Mouse (Mus musculus) liver, embryonic 15.5 days (tissue): ENCODE data around the gene Ldhc. TPM values are rescaled to one million over a fixed set of nuclear protein-coding genes. Genes with fewer than 3 reads are reported as not detected.
A peak's percentile ranks its signal among the peaks of the same experiment; 100 is the strongest.

ENCODE experiments used
- ATAC-seq: fragments of 200-750 bp; cut with Nextera tagmentation; 2 replicates; pipeline ENCODE4 v1.8.0; 2017; ENCODE audit warnings: moderate number of reproducible peaks, mild to moderate bottlenecking, moderate library complexity; ENCODE audit not compliant: insufficient read depth
- H3K27ac ChIP-seq: fragments of 300-500 bp; sonication (generic); replicated peaks from 2 replicates; pipeline ENCODE4 v1.5.1; 2015; ENCODE audit warnings: mild to moderate bottlenecking, inconsistent platforms
- H3K27me3 ChIP-seq: fragments of 300-500 bp; sonication (generic); 2 replicates; pipeline ENCODE4 v1.6.1; 2015; ENCODE audit warnings: mild to moderate bottlenecking, inconsistent platforms
- H3K36me3 ChIP-seq: fragments of 300-500 bp; sonication (generic); replicated peaks from 2 replicates; pipeline ENCODE4 v1.6.1; 2015; ENCODE audit warnings: moderate library complexity, mild to moderate bottlenecking, inconsistent platforms
- H3K4me1 ChIP-seq: fragments of 300-500 bp; sonication (generic); replicated peaks from 2 replicates; pipeline ENCODE4 v1.6.1; 2015; ENCODE audit warnings: inconsistent platforms
- H3K4me2 ChIP-seq: fragments of 300-500 bp; sonication (generic); 2 replicates; pipeline ENCODE4 v1.6.1; 2015; ENCODE audit warnings: moderate library complexity, mild to moderate bottlenecking, inconsistent platforms
- H3K4me3 ChIP-seq: fragments of 300-500 bp; sonication (generic); replicated peaks from 2 replicates; pipeline ENCODE4 v1.5.1; 2015; ENCODE audit warnings: mild to moderate bottlenecking, inconsistent platforms
- H3K9ac ChIP-seq: fragments of 300-500 bp; sonication (generic); 2 replicates; pipeline ENCODE4 v1.6.1; 2015; ENCODE audit warnings: moderate library complexity, mild to moderate bottlenecking, inconsistent platforms
- H3K9me3 ChIP-seq: fragments of 300-500 bp; sonication (generic); replicated peaks from 2 replicates; pipeline ENCODE4 v1.6.1; 2016; ENCODE audit warnings: inconsistent platforms
- WGBS: fragments of 180-500 bp; shearing (Covaris S2); methylation state at CpG from one replicate; pipeline ENCODE4 v1.1.7; 2015; ENCODE audit warnings: mixed read lengths; ENCODE audit not compliant: insufficient replicate concordance; 5-methylcytosine and 5-hydroxymethylcytosine counted together
- polyA plus RNA-seq: library from polyadenylated mRNA; unstranded; fragments of >200 nt; fragmentation: Nextera tagmentation; extraction: Ambion mirVana; gene quantifications from 2 replicates; pipeline ENCODE4 v1.2.1, GENCODE M21; 2015

The Ldhc gene
- polyA plus RNA-seq, 1 experiment from 2014 or later: 0.18 TPM

DNA sequence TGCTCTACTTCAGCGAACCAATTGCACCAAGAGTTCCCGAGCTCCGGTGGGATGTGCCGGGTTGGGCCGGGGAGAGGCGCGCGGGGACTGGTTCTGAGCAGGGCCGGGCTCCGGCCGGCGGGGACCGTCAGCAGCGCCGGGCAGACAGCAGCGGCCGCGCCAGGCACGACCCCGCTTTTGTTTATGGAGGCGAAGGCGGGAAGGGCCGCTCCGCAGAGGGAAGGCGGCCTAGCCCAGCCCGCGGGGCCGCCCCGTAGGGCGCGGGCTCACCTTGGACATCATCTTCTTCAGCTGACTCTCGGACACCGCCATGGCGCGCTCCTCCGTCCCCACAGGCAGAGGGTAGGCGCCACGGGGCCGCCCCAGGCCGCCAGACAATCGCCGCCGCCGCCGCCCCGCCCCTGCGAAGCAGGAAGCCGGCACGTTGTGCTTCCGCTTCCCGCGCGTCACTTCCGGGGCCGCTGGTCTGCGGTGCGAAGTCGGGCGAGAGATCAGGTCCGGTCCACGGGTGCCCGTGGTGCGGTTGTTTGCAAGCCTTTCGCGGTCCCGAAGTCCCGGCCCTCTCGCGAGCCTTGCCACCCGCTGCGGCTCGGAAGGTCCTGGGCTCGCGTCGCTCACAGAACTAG, 58.7 kb downstream of the Ldhc start, which contains the start of gene Tsg101:
TSS of gene Tsg101 (minus strand) at position 419 of the 626 bp plus-strand sequence.
- peak; percentile 92 for ATAC-seq
- Histone ChIP-seq H3K4me2 (peak within 1 kb of the TSS; percentile 87), H3K4me3 (peak within 1 kb of the TSS; percentile 99), H3K27me3 (no peaks in the 10 kb centered on the region), H3K9me3 (no peaks in the 10 kb centered on the region), H3K9ac (peak within 1 kb of the TSS; percentile 92), H3K4me1 (peaks cover 35% of the 10 kb centered on the region), H3K27ac (peak within 1 kb of the TSS; percentile 93), H3K36me3 (no peaks in the 10 kb centered on the region; the same call in 1 of the 2 replicates)
- under 1% methylated on average over 75 of the region's 75 CpGs for WGBS

DNA sequence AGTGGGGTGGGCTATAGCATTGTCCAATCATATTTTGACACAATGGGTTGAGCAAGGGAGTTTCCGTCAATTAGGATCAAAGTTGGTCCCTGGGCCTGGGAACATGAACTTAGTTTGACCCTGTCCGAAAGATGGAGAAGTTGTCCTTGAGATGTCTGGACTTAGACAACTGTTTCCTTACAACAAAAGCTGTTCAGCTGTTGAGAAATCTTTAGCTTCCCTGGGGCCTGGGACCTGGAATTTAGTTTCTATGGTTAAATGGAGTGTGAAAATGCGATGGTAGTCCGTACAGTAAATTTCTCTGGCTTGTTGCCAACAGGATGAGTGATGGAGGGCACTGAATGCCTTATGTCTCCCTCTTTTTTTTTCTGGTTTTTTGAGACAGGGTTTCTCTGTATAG, 61.1 kb downstream of the Ldhc start:
- Histone ChIP-seq H3K4me3 (no peak overlapping the region), H3K9me3 (no peaks in the 10 kb centered on the region), H3K4me1 (peaks cover 29% of the 10 kb centered on the region), H3K4me2 (no peak overlapping the region), H3K27ac (no peak overlapping the region), H3K27me3 (no peaks in the 10 kb centered on the region), H3K36me3 (0 out of 2 replicates have a peak, but pooled peaks cover 4% of the 10 kb centered on the region), H3K9ac (no peak overlapping the region)
- ATAC-seq: no peak
- 74% methylated on average over 4 of the region's 4 CpGs for WGBS

Other genes starting within 250 kb of the Ldhc start
- 5.2 TPM in 2 replicates for gene Sergef, start 221.4 kb upstream of the Ldhc start, polyA plus RNA-seq
- not detected in 2 replicates for gene Tph1, start 188.7 kb upstream of the Ldhc start, polyA plus RNA-seq
- 11.4 and 12.3 TPM in 2 replicates for gene Saal1, start 150.5 kb upstream of the Ldhc start, polyA plus RNA-seq
- gene Saa3, start 145.5 kb upstream of the Ldhc start, polyA plus RNA-seq: 6.4 and 11.6 TPM in 2 replicates
- gene Saa4, start 128.6 kb upstream of the Ldhc start, polyA plus RNA-seq: 6.3 and 8.8 TPM in 2 replicates
- gene Saa1, start 118.2 kb upstream of the Ldhc start, polyA plus RNA-seq: not detected in 2 replicates
- not detected in 2 replicates for gene Saa2, start 109.4 kb upstream of the Ldhc start, polyA plus RNA-seq
- gene Hps5, start 65.1 kb upstream of the Ldhc start, polyA plus RNA-seq: 6.7 and 7.5 TPM in 2 replicates
- 25.4 and 26.3 TPM in 2 replicates for gene Gtf2h1, start 65.1 kb upstream of the Ldhc start, polyA plus RNA-seq
- 1,291 and 1,714 TPM in 2 replicates for gene Ldha, start 19.7 kb upstream of the Ldhc start, polyA plus RNA-seq
- gene Tsg101, start 58.8 kb downstream of the Ldhc start, polyA plus RNA-seq: 55.0 and 57.6 TPM in 2 replicates
- gene Uevld, start 97.3 kb downstream of the Ldhc start, polyA plus RNA-seq: 5.2 and 5.8 TPM in 2 replicates
- not detected in 2 replicates for gene Gm9999, start 122.4 kb downstream of the Ldhc start, polyA plus RNA-seq
- 10.7 and 11.3 TPM in 2 replicates for gene Spty2d1, start 147.2 kb downstream of the Ldhc start, polyA plus RNA-seq
- 24.7 and 28.3 TPM in 2 replicates for gene Tmem86a, start 189.4 kb downstream of the Ldhc start, polyA plus RNA-seq